Mouse (Mus musculus) telencephalon, adult 2 months (tissue): Measurements from ENCODE around the gene Cpsf6.

Experiments used
- DNase-seq: peaks from one replicate; pipeline ENCODE4 v3.0.0-alpha.2; 2011; ENCODE audit warnings: low read depth, low spot score

Cpsf6 gene

GRCm38 (mm10) chr10:117337946-117338345 is 41.9 kb downstream of the Cpsf6 start:
- no peak for DNase-seq

GRCm38 (mm10) chr10:117335649-117336048 is 44.2 kb downstream of the Cpsf6 start:
- no peak for DNase-seq

- DNase-seq, result no peak
Measured at GRCm38 (mm10) chr10:117330521-117330920, 49.3 kb downstream of the Cpsf6 start.

GRCm38 (mm10) chr10:117323782-117324181 is 56.0 kb downstream of the Cpsf6 start:
- DNase-seq, result no peak

- no peak for DNase-seq
Measured at GRCm38 (mm10) chr10:117322630-117323029, 57.2 kb downstream of the Cpsf6 start.

GRCm38 (mm10) chr10:117320571-117320981 is 59.2 kb downstream of the Cpsf6 start:
- no peak for DNase-seq

GRCm38 (mm10) chr10:117316391-117316790 is 63.4 kb downstream of the Cpsf6 start:
- DNase-seq, result no peak

- DNase-seq, result no peak
Measured at GRCm38 (mm10) chr10:117313133-117313532, 66.7 kb downstream of the Cpsf6 start.

- no peak for DNase-seq
Measured at GRCm38 (mm10) chr10:117312168-117312567, 67.6 kb downstream of the Cpsf6 start.

GRCm38 (mm10) chr10:117304371-117304770 is 75.4 kb downstream of the Cpsf6 start:
- no peak for DNase-seq

GRCm38 (mm10) chr10:117301688-117302087 is 78.1 kb downstream of the Cpsf6 start:
- DNase-seq, result no peak

- DNase-seq, result no peak
Measured at GRCm38 (mm10) chr10:117299901-117300520, 79.8 kb downstream of the Cpsf6 start.

- no peak for DNase-seq
Measured at GRCm38 (mm10) chr10:117299106-117299505, 80.7 kb downstream of the Cpsf6 start.

GRCm38 (mm10) chr10:117298336-117298735 is 81.5 kb downstream of the Cpsf6 start:
- DNase-seq, result no peak
